Mouse (Mus musculus): ENCODE results near the gene Retnlb.

GRCm38 (mm10) chr16:48788704-48789185, 27.9 kb upstream of the Retnlb start:
- no peak for TF ChIP-seq CTCF (IDR thresholded peaks at IDR 0.05; ENCODE audit: low read depth)
- TF ChIP-seq EP300 (IDR thresholded peaks at IDR 0.05; ENCODE audit: low read depth), result 0 out of 2 replicates have a peak, but pooled peaks have one; percentile 13

Data from liver, postnatal 0 days (tissue).